Mouse (Mus musculus): ENCODE measurements around the gene Prkn.

Gene Prkn

DNA sequence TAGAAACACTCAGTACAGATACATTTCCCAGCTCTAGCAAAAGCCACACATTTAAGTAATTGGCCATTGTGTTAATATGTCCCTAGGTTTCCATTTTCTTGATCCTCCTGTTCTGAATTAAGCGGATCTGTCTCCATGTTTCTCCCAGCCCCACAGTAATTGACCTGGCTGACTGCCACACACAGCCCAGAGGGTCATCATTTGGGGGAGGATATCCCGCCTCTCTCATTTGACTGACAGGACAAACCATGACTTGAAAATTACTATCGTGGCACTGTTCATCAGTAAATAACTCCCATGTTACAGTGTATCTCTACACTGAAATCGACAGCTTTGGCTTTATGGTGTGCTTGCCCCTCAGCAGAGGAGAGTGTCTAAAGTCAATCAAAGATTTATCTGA is 146.9 kb downstream of the Prkn start:
- DNase-seq (ENCODE audit: low spot score) = no peak

DNA sequence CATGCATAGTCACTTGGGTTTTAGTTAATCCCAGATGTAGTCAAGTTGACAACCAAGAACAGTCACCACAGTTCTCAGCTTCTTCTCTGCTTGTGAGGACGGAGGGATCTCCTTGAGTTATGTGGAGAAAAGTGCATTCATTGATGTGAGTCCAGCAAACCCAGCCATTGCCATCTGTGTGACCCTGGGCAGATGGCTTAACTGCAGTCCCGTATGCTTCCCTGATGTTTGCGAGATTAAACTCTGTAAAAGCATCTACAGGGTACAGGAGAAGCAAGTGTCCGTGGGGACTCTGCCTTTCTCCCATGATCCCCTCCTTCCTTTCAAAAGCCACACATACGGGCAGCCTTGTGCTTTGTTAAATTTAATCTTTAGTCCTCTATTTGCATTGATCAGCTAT is 157.1 kb downstream of the Prkn start:
- DNase-seq (ENCODE audit: low spot score) = no peak

DNA sequence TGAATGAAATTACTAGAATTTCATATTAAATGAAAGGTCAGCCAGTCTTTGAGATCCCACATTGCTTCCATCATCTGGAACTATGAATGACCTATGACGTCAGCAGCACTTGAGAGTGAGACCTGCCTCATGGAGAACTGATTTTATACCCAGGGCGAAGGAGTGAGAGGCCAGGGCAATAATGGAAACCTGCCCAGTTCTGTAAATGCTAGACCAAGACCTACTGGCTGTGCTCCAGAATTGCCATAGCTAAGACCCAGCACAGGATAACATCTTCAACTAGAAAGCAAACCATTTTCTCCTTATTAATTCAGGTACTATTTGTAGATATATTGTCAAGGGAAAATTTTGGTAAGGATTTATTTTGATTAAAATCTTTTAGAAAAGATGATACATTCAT is 183.2 kb downstream of the Prkn start:
- no peak for DNase-seq (ENCODE audit: low spot score)

DNA sequence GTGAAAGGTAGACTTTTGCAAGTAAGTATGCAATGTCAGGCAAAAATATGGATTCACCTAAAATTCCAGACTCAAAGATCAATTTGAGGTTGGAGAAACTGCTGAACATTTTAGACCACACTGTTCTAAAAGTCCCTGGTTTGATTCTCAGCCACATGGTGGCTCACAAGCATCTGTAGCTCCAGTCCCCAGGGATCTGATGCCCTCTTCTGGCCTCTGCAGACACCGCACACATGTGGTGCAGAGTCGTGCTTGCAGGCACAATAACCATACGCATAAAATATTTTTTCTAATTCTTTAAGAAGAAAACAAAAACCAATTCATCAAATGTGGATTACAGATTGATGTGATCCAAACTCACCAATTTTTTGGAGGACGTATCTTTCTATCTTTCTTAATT is 189.2 kb downstream of the Prkn start:
- DNase-seq (ENCODE audit: low spot score) = no peak

DNA sequence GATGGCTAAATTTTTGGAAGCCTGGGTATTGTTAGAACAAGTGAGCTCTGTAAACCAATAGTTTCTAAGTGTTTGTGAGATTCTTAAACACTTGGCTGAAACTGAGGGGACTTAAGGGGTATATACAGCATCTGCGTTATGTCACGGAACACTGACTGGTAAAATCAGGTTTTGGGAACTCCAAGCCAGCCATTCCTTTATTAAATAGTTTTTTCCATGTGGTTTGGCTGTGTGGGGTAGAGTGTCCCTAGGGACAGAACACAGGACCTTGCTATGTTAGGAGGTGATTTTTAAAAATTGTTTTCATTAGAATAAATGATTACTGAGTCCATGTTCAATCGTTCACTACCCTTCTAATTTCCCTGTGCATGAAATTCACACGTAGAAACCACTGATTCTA is 190.8 kb downstream of the Prkn start:
- DNase-seq (ENCODE audit: low spot score) = no peak

DNA sequence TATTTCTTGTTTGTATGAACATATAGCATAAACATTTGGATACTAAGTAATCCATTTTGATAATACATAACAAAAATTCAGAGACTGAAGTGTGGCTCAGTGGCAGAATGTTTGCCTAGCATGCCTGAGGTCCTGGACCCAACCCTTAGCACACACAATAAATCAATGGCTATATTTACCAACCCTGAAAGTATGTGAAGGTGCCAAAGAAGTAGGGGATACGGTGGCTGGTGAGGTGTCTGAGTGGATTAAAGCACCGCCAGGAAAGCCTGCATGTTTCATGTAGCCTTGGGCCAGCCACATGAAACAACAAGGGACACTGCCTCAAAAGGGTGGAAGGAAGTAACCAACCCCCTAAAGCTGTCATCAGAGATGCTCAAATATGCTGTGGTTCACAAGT is 192.2 kb downstream of the Prkn start:
- no peak for DNase-seq (ENCODE audit: low spot score)

DNA sequence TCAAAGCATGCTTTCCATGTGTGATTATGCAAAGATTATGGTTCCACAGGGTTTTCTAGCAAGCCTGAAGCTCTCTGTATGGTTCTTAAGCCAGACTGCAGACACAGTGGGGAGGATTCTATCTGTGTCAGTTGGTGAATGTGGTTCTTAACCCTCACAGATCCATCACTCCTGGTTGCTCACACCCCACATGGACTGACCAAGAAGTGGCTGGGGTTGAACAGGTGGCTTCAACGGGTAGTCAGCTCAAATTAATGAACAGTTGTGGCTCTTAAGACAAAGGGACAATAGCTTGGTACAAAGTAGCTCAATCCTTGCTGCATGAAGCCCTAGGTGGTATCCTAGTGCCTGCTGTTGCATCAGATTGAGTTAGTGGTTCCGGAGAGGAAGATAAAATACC is 193.4 kb downstream of the Prkn start:
- no peak for DNase-seq (ENCODE audit: low spot score)

DNA sequence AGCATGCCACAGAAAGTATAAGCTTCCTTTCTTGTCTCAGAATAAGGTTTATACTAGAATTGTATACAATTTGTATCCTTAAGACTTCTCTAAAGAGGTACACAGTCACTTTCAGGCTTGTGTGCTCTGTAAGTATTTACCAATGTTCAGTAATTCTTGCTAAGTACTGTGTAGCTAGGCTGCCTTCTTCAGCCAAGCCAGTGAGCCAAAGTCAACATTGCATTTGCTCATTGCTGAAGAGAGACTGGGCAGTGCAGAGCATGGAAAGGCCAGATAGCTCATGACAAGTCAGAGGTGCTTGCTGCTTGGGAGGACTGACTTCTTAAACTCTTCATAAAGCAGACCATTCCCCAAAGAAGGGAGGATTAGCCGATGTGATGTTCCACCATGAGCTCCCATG is 198.1 kb downstream of the Prkn start:
- DNase-seq (ENCODE audit: low spot score) = peak; percentile 66

DNA sequence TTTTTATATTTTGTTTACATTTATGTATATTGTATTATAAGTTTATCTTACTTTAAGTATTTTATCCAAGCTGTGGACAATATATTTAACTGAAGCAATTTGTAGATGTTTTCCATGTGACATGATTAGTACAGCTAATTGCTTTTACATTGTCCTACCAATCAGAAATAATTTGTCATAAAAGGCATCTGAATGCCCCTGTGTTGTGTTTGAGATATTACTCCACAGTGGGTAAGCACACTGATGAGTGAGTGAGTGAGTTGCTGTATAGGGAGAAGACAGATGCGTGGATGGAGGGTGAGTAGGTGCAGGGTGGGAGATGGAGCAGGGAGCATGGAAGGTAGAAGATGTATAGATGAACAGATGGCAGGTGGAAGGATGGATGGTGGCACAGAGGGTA is 218.8 kb downstream of the Prkn start:
- no peak for DNase-seq (ENCODE audit: low spot score)

DNA sequence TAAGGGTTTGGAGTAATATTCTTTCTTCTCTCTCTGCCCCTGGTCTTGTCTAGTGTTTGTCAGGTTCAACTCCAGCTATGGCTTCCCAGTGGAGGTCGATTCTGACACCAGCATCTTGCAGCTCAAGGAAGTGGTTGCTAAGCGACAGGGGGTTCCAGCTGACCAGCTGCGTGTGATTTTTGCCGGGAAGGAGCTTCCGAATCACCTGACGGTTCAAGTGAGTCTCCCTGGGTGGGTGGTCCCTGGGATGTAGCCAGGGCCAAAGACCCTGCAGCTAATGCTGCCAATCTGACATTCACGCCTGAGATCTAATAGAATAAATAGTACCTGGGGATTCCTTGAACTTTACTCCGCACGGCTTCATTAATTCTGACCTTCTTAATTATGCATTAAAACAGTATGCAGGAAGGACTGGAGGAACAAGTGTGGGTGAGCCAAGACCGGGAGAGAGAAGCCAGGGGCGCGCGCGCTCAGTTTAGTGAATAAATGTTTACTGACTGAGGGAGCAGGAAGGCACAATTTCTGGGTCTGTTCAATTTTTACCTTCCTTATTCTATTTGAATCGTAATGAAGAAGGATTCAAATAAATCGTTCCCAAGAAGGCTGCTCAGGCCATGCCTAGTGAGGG is 227.0 kb downstream of the Prkn start:
- DNase-seq (ENCODE audit: low spot score) = no peak

DNA sequence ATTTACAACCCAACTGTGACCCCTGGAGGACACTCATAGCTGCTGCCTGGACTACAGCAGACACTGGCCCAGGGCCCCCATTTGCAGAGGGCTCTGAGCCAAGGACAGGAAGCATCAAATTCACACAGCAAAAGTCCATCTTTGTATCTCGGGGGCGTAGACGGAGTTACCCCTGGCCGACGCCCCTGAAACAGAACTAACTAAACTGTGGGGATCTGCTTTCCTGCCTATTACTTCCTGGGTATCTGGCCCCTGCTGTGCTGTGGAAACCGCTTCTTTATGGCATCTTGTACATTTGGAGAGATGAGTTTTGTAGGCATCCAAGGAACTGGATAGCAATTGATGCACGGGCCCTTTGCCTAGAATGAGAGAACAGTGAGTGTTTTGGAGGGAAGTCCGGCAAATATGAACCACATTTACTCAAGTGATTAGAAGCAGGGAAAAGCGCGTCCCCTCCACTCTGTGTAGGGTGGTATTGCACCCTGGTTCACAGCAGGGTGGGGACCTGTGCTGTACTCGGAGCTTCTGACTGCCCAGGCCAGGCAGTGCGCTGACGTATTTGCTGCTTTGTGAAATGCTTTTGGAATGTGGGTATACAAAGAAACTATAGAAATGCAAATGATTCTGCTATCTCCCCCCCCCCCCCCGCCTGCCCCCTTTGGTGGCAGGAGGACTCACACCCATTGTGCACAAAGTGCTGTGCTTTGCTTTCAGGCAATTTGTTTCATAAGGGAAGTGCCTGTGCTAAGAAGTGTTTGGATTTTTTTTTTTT is 227.7 kb downstream of the Prkn start:
- DNase-seq (ENCODE audit: low spot score) = peak; percentile 31

DNA sequence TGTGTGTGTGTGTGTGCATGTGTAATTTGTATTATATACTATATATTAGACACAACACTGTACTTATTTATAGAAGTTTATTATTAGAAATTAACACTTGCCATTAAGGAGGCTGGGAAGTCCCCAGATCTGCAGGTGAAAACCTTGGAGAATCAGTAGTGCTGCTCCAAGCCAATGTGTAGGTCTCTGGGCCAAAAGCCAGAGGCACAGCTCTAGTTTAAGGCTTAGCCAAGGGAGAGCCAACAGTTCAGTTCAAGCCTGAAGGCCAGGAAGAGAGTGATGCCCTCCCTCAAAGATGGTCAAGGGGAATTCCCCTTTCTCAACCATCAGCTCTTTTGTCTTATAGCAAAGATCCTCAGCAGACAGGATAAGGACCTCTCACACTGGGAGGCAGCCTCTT is 230.8 kb downstream of the Prkn start:
- no peak for DNase-seq (ENCODE audit: low spot score)

DNA sequence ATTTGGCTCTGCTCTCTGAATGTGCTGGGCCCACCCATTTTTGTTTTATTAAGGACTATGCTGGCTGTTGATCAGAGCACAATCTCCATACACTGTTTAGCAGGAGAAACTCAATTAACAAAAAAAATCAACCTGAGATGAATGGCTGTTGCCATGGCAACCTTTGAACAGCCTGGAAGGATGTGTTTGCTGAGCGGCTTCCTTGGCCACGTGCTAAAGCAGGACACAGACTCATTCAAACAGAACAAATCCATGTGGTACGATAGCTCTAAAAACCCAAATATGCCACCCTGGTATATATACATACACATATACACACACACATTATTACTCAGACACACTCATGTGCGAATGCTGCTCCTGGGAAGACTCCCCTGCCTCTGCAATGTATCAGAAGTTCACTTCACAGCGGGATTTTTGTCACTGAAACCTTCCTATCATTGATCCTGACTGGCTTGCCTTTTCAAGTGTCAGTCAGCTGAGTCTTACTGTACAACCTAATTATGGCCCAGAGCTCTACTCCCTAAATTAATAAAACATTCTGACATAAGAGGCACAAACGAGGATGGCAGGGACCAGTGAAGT is 236.2 kb downstream of the Prkn start:
- DNase-seq (ENCODE audit: low spot score) = no peak

DNA sequence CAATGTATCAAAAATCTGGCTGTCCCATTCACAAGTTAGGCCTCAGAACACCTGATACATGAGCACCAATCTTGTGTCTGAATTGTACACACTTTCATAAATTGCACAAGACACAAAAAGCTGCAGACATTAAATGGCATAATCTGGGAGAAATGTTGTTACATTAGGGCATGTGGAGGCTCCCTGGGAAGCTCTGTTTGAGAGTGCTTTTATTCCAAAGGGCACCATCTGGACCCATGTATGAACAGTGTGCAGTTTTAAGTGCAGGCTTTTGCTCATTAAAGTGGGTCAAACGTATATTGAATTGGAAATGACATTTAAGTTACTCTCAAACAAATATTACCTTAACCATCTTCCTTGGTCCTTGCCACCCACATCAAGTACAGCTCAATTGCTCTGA is 246.3 kb downstream of the Prkn start:
- no peak for DNase-seq (ENCODE audit: low spot score)

DNA sequence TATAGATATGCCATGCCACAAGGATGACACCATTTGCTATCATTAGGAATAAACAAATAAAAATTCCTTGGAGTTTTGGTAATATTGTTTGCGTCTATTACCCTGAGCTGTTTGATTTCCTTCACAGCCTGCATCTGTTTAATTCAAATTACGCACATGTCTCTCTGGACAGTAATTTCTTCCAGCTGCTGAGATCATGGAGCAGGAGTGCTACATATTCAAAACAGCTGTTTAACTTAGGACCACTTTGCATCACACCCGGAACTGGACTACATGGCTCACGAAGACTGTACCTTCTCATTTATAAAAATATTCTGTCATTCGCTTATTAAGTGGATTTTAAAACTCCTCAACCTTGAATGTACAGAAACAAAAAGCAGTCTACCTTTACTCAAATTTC is 246.9 kb downstream of the Prkn start:
- DNase-seq (ENCODE audit: low spot score) = peak; percentile 18

DNA sequence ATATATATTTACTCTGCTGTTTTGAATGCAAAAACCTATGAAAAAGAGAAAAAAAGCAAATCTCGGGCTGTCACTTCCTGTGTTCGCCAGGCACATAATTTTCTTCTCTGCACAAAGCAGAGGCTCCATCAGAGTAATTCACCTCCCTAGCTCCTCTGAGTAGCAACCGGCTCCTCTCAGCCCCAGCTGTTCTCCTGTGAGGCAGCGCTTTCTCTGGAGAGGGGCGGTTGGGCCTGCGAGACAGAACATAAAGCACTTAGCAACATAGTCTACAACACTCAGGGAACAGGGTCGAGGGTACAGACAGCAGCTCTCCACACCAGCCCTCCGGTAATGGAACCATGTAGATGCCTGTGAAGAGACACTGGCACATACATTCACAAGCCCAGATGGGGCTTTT is 247.6 kb downstream of the Prkn start:
- no peak for DNase-seq (ENCODE audit: low spot score)

DNA sequence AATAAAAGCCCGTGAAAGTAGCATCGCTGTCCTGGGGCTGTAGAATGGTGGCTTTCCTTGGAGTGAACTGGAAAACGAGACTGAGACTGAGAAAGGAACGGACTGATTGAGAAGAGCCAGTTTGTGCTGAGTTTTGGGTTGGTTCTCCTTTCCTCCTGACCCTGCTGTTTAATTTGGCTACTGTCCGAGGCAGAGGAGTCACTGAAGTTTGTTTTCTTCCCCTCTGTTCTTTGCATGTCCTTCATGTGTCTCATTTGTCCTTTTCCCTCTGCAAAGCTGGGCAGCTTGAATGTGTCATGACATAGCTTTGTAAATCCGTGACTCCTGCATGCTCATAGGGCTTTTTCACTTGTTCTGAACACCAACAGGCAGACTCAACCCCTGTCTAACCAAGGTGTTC is 249.2 kb downstream of the Prkn start:
- no peak for DNase-seq (ENCODE audit: low spot score)

DNA sequence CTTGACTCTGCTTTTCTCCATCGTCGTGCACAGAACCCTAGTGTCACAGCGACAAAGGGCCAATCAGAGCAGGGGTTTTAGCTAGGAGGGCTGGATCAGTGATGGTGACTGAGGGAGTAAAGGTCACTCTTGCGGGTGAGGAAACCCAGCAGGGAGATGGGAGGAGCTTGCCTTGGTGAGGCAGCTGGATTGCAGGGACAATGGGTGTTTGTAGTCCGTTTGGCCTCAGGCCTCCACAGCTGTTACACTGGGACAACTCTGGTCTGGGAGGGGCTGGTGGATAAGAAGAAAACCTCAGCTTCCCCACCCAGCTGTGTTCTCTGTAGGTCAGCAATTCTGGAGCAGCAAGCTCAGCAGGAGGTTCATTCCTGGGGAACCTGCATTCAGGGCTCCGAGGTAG is 252.7 kb downstream of the Prkn start:
- DNase-seq (ENCODE audit: low spot score) = peak; percentile 4

DNA sequence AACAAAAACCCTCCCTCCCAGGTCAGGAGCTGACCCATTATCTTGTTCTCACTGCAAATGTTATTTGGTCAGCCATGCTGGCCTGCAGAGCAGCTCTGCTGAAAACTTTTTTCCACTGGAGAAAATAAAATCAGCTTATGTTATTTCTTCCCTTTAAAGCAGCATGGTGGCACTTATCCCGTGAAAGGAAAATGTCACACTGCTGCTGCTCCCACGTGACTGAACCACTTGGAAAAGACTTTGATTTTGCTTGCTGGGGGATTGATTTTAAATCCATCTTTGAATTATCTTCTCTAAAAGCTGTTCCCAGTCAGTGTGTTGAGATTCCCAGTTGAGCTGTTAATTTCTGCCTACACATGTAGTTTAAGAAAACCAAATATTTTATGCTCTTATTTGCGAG is 253.1 kb downstream of the Prkn start:
- DNase-seq (ENCODE audit: low spot score) = no peak

DNA sequence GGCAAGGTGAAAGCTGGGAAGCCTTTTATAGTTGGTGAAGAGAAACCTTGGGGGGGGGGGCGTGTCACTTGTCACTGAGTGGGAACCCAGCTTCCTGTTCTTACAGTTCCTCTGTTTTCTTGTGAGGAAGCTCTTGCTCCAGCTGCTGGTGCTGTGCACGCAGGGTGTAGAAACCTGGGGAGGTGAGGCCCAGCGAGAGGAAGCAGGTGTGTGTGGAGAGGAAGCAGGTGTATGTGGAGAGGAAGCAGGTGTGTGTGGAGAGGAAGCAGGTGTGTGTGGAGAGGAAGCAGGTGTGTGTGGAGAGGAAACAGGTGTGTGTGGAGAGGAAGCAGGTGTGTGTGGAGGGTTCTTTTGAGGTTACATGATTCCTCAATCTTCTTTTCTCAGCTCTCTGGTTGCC is 266.8 kb downstream of the Prkn start:
- no peak for DNase-seq (ENCODE audit: low spot score)

DNA sequence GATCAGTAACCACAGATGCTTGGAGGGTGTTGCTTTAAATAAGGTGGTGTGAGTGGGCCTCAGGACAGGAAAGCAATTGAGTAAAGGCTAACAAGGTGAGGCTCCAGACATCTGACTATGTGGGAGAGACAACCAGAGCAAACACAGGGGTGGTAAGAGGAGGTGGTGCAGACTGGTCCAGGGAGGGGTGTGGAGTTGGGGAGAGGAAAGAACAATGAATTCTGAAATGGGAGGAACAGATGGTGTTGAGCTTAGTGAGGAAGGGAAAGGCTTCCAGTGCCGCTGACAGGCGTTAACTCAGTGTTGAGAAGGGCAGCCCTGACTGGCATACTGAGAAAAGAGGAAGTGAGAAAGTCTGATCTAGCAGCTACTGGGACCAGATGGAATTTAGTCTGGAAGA is 267.7 kb downstream of the Prkn start:
- no peak for DNase-seq (ENCODE audit: low spot score)

DNA sequence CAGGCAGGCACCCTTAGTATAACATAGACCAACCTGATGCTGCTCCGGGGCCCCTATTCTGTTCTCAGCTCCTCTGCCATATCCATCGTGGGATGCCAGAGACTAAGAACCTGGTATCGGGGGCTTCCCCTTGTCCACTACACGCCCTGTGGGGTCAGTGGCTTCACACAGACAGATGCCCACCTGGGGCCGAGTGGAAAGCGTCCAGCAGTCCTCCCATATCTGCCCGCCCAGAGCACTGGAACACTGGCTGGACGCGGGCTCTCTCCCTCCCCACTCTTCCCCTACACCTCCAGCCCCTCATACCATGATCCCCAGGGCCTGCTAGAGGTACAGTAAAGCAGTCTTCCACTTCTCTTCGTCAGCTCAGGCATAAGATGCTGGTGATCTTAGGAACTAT is 277.3 kb downstream of the Prkn start:
- DNase-seq (ENCODE audit: low spot score) = no peak

DNA sequence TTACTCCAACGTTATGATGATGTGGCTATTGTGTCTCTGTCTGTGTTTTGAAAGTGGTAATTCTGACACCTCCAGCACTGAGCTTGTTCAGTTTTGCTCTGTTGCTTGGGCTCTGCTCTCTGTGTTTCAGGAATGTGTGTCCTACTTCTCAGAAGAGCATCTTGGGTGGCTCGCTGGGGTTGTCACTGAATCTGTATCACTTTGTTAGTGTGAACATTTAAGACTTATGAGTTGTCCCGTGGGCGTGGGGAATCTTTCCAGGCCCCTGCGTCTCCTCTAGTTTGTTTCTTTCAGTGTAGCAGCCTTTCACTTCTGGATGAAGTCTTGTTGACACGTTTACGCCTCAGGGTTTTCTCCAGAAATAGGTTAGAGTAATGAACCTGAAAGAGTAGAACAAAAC is 283.9 kb downstream of the Prkn start:
- DNase-seq (ENCODE audit: low spot score) = no peak

DNA sequence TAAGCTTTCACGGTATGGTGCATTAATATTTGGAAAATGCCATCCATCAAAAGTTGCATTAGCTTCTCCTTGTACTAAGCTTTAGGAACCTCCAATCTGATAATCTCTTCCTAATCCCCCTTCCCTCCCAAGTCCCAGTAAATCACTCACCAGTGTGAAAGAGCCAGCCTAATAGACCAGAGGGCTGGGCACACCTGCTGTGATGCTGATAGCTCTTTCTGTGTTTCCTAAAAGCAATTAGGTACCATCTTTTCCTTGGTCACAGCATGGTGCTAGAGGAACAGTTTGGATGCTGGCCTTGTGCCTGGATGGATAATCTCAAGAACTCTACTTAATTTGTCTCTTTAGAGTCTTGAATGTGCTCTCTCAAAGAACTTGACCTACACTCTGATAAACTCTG is 287.0 kb downstream of the Prkn start:
- DNase-seq (ENCODE audit: low spot score) = no peak

Data from lung, postnatal 25 days (tissue).